Mouse (Mus musculus) bone marrow, adult 2 months (tissue): ENCODE results near the gene Capzb.

ENCODE experiments used
- CTCF ChIP-seq: fragments of 200-500 bp; IDR thresholded peaks from 2 replicates; pipeline ENCODE4 v1.5.1; 2011; ENCODE audit warnings: low read length, control low read depth; ENCODE audit not compliant: control insufficient read depth, insufficient read depth
- POLR2A ChIP-seq: fragments of 200-500 bp; IDR thresholded peaks from 2 replicates; pipeline ENCODE4 v1.6.1; 2011; ENCODE audit warnings: low read depth, mild to moderate bottlenecking, control low read depth, low read length, borderline replicate concordance; ENCODE audit not compliant: control insufficient read depth

GRCm38 (mm10) chr4:139270168-139270567 lies 77.5 kb downstream of the Capzb start:
- TF ChIP-seq CTCF = no peak
- TF ChIP-seq POLR2A = no peak
